Mouse (Mus musculus) lung, embryonic 16.5 days (tissue): ENCODE data around the gene Macrod2. TPM values are rescaled to one million over a fixed set of nuclear protein-coding genes. Genes with fewer than 3 reads are reported as not detected.

Experiments
- ATAC-seq: fragments of 200-750 bp; cut with Nextera tagmentation; 2 replicates; pipeline ENCODE4 v1.8.0; 2017; ENCODE audit warnings: low read depth, mild to moderate bottlenecking, moderate library complexity
- H3K27ac ChIP-seq: fragments of 300-500 bp; sonication (generic); 2 replicates; pipeline ENCODE4 v1.5.1; 2014; ENCODE audit warnings: mild to moderate bottlenecking, control low read depth, low read length
- H3K27me3 ChIP-seq: fragments of 300-500 bp; sonication (generic); 2 replicates; pipeline ENCODE4 v1.6.1; 2014; ENCODE audit warnings: low read depth, low read length, mixed read lengths; ENCODE audit not compliant: control insufficient read depth, insufficient read depth
- H3K36me3 ChIP-seq: fragments of 300-500 bp; sonication (generic); 2 replicates; pipeline ENCODE4 v1.6.1; 2014; ENCODE audit warnings: low read length; ENCODE audit not compliant: control insufficient read depth, insufficient read depth
- H3K4me1 ChIP-seq: fragments of 300-500 bp; sonication (generic); replicated peaks from 2 replicates; pipeline ENCODE4 v1.6.1; 2014; ENCODE audit warnings: low read length, mixed read lengths; ENCODE audit not compliant: control insufficient read depth, insufficient read depth
- H3K4me2 ChIP-seq: fragments of 300-500 bp; sonication (generic); 2 replicates; pipeline ENCODE4 v1.6.1; 2014; ENCODE audit warnings: low read depth, low read length, control low read depth
- H3K4me3 ChIP-seq: fragments of 300-500 bp; sonication (generic); 2 replicates; pipeline ENCODE4 v1.5.1; 2014; ENCODE audit warnings: mild to moderate bottlenecking, low read length, control low read depth
- H3K9ac ChIP-seq: fragments of 300-500 bp; sonication (generic); 2 replicates; pipeline ENCODE4 v1.6.1; 2014; ENCODE audit warnings: low read length, control low read depth
- H3K9me3 ChIP-seq: fragments of 300-500 bp; sonication (generic); 2 replicates; pipeline ENCODE4 v1.6.1; 2016; ENCODE audit warnings: low read length; ENCODE audit not compliant: control insufficient read depth
- WGBS: fragments of 180-500 bp; shearing (Covaris S2); extraction: QIAGEN DNeasy Blood & Tissue Kit; methylation state at CpG from one replicate; pipeline ENCODE4 v1.1.7; 2014; 5-methylcytosine and 5-hydroxymethylcytosine counted together
- polyA plus RNA-seq: library from polyadenylated mRNA; unstranded; fragments of >200 nt; fragmentation: Nextera tagmentation; extraction: Ambion mirVana; gene quantifications from 2 replicates; pipeline ENCODE4 v1.2.1, GENCODE M21; 2015

Macrod2 gene
- polyA plus RNA-seq, 1 experiment from 2014 or later: 32.1 TPM

DNA sequence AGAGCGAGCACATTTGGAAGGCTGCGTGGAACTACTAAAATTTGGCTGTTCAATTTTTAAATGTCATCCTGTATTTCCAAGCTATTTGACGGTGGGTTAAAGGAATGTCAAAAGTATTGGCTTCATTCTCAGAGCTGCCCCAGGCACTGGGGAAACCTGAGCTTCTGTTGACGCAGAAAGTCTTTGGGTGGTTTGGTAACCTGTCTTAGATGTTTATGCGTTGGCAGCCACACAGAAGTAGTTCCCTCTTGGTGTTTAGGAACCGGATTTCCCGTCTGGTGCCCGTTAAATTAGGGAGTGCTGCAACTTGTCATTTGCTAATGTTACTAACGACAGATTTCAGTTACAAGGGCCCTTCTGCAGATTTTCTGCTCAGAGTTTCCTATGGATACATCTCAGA, 1837.7 kb downstream of the Macrod2 start:
- Histone ChIP-seq H3K27me3 (no peaks in the 10 kb centered on the region), H3K9ac (no peak overlapping the region), H3K4me3 (no peak overlapping the region), H3K4me2 (no peak overlapping the region), H3K27ac (no peak overlapping the region), H3K9me3 (no peaks in the 10 kb centered on the region), H3K4me1 (no peaks in the 10 kb centered on the region), H3K36me3 (no peaks in the 10 kb centered on the region)
- no peak for ATAC-seq
- 57% methylated on average over 9 of the region's 9 CpGs for WGBS

DNA sequence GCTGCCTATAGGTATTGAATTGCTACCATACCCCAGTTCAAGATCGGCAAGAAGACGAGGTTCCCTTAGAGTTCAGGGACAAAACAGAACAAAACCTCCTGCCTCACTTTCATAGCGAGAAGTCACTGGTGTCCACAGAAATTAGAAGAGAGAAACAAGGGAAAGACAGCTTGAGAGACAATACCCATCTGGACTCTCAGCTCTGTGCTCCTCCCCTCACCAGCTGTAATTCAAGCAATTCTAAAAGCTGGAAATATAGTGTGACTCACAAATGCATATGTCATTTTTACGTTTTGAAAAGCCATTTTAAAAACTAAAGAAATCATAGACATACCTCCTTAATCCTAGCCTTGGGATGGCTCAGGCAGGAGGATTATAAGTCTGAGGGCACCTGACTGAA, 1848.4 kb downstream of the Macrod2 start:
- Histone ChIP-seq H3K4me3 (no peak overlapping the region), H3K9me3 (no peaks in the 10 kb centered on the region), H3K4me1 (no peaks in the 10 kb centered on the region), H3K27ac (no peak overlapping the region), H3K4me2 (no peak overlapping the region), H3K27me3 (no peaks in the 10 kb centered on the region), H3K9ac (no peak overlapping the region), H3K36me3 (no peaks in the 10 kb centered on the region)
- WGBS: 79% methylated on average over 4 of the region's 4 CpGs
- no peak for ATAC-seq

DNA sequence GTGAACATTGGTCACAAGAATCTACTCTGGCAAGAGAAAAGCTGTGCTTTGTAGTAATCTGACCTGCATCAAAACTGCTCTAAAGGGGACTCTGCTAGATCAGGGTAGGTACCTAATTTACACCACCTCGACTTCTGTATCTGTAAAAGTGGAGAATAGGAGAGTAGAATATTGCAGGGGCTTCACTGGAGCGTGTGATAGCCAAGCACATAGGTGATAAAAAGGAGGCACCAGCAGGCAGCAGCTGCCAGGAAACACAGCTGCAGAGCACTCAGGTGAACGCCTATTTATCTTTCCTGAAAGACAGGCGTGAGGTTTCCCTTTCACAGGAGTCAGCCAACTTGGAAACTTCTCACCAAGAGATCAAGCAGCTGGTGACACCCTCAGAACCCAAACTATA, 1855.3 kb downstream of the Macrod2 start:
- no peaks in the 10 kb centered on the region for H3K36me3 ChIP-seq
- H3K4me1 ChIP-seq: no peaks in the 10 kb centered on the region
- no peaks in the 10 kb centered on the region for H3K27me3 ChIP-seq
- H3K4me2 ChIP-seq: no peak overlapping the region
- H3K4me3 ChIP-seq: no peak overlapping the region
- no peaks in the 10 kb centered on the region for H3K9me3 ChIP-seq
- ATAC-seq: no peak
- no peak overlapping the region for H3K9ac ChIP-seq
- 31% methylated on average over 4 of the region's 4 CpGs for WGBS
- H3K27ac ChIP-seq: no peak overlapping the region

DNA sequence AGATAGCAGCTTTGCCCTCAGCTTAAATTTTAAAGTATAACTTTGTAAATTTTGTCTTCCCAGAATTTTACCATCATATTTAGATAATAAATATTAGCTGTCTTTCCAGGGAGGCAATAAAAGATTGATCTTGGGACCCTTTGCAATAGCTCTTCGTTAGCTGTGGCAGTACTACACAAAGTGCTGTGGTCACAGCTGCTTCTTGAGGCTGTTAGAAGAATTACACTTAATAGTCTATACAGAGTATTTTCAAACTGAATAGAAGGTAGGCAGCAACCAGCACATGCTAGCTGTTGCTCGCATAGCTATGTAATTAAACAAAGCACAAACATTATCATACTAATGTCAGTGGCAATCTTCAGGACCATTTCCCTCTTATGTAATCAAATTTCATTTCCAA, 1856.4 kb downstream of the Macrod2 start:
- Histone ChIP-seq H3K9me3 (no peaks in the 10 kb centered on the region), H3K4me2 (no peak overlapping the region), H3K9ac (no peak overlapping the region), H3K4me3 (no peak overlapping the region), H3K4me1 (no peaks in the 10 kb centered on the region), H3K27ac (no peak overlapping the region), H3K27me3 (no peaks in the 10 kb centered on the region), H3K36me3 (no peaks in the 10 kb centered on the region)
- no peak for ATAC-seq
- 71% methylated on average over 2 of the region's 2 CpGs for WGBS

DNA sequence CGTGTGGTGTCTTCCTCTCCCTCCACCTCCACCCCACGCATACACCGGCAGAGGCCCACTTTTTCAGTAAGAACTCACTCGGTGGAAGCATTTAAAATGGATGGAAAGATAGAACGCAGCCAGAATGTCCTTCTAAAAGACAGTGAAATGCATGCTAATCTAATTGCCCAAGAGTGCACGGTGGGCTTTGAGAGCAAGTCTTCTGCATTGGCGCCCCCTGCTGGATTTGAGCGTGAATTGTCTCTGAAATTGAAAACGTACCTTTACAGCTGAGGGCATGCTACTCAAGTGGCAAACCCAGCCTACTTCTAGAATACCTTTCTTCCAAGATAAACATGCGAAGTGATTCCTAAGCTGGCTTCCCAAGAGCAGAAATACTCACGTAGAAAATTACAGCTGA, 1858.8 kb downstream of the Macrod2 start:
- Histone ChIP-seq H3K4me3 (no peak overlapping the region), H3K4me2 (no peak overlapping the region; the same call in 1 of the 2 replicates), H3K27ac (peak overlapping the region; percentile 20; the same call in 1 of the 2 replicates), H3K36me3 (no peaks in the 10 kb centered on the region), H3K4me1 (no peaks in the 10 kb centered on the region), H3K27me3 (no peaks in the 10 kb centered on the region), H3K9me3 (no peaks in the 10 kb centered on the region), H3K9ac (no peak overlapping the region)
- WGBS: 17% methylated on average over 11 of the region's 11 CpGs
- ATAC-seq: peak; percentile 89

DNA sequence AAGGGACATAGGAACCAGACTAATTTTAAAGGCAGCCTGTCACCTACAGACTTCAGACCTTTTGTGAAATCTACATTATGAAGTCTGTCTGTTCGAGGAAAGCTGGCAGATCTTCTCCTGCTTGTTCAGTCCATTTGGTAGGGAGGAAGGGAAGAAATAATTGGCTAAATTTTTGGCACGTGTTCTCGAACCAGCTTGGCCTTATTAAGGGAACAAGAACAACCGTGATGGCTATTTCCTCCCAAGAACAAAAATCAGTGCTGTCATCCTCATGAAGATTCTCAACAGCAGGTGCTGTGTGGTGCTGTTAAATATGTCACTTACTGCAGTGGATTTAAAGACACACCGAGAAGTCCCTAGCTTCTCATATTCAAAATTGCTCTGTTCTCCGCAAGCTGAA, 1859.5 kb downstream of the Macrod2 start:
- no peaks in the 10 kb centered on the region for H3K9me3 ChIP-seq
- no peak overlapping the region for H3K9ac ChIP-seq
- H3K4me3 ChIP-seq: no peak overlapping the region
- H3K27me3 ChIP-seq: no peaks in the 10 kb centered on the region
- no peak overlapping the region for H3K4me2 ChIP-seq
- no peaks in the 10 kb centered on the region for H3K36me3 ChIP-seq
- H3K4me1 ChIP-seq: no peaks in the 10 kb centered on the region
- peak overlapping the region; percentile 20; the same call in 1 of the 2 replicates for H3K27ac ChIP-seq
- no peak for ATAC-seq
- WGBS: 72% methylated on average over 6 of the region's 6 CpGs

DNA sequence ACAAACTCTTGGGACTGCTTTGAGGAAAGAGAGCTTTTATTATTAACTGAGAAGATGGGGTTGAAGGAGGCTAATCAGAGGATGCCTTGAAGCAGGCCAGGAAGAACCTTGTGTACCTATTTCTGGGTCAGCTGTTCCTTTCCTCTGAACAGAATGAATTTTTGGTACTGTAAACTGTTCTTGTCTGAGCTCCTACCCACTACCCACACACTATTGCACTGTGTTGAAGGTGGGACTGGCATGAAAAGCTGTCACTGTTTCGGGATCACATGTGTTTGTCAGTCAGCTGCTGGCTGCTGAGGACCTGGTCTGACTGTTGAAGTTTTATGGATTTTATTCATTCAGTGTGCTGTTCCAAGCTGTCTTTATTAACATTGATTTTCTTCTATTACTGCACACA, 1862.4 kb downstream of the Macrod2 start:
- Histone ChIP-seq H3K27me3 (no peaks in the 10 kb centered on the region), H3K4me2 (no peak overlapping the region), H3K27ac (no peak overlapping the region), H3K9ac (no peak overlapping the region), H3K9me3 (no peaks in the 10 kb centered on the region), H3K4me1 (no peaks in the 10 kb centered on the region), H3K36me3 (no peaks in the 10 kb centered on the region), H3K4me3 (no peak overlapping the region)
- no peak for ATAC-seq
- 96% methylated on average over 1 of the region's 1 CpGs for WGBS

DNA sequence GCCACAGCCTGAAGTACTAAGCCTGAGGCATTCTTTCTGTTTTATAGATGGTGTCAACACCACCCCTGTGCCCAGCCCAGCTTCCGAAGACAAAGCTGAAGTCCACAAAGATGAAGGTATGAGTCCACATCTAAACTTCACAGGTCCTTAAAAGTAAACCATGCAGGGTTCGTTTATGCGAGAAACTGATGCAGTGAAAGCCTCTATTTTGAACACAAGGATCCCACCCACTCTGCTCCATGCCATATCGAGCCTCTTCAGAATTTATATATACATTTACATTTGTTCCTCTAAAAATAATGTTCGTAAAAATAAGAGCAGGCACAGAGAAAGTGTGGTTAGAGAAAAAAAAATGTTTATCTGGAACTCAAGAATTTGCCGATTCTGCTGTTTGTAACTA, 1865.9 kb downstream of the Macrod2 start:
- no peak overlapping the region for H3K4me2 ChIP-seq
- no peaks in the 10 kb centered on the region for H3K9me3 ChIP-seq
- no peak overlapping the region for H3K27ac ChIP-seq
- no peaks in the 10 kb centered on the region for H3K27me3 ChIP-seq
- ATAC-seq: no peak
- no peaks in the 10 kb centered on the region for H3K4me1 ChIP-seq
- WGBS: 72% methylated on average over 6 of the region's 6 CpGs
- no peak overlapping the region for H3K4me3 ChIP-seq
- H3K9ac ChIP-seq: no peak overlapping the region
- H3K36me3 ChIP-seq: no peaks in the 10 kb centered on the region

DNA sequence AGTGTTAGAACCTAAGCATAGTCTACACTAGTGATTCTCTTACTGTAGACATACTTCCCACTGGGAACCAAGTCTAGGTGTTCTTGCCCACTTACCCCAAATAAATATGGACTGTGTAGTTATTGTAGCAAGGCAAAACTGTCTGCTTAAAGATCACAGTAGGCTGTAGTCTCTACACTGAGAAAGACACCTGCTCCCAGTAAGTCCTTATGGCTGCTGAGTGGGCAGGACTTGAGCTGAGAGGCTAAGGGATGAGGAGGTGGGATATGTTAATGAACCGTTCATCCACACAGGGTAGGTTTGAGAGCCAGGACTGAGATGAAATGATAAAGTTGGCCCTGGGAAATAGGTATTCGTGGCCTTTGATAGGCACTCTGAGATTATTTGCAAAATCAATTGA, 1869.6 kb downstream of the Macrod2 start:
- H3K9me3 ChIP-seq: no peaks in the 10 kb centered on the region
- no peak overlapping the region for H3K27ac ChIP-seq
- 74% methylated on average over 2 of the region's 2 CpGs for whole genome bisulfite sequencing
- H3K4me1 ChIP-seq: no peaks in the 10 kb centered on the region
- no peaks in the 10 kb centered on the region for H3K36me3 ChIP-seq
- H3K9ac ChIP-seq: no peak overlapping the region
- H3K4me2 ChIP-seq: no peak overlapping the region
- no peak overlapping the region for H3K4me3 ChIP-seq
- no peaks in the 10 kb centered on the region for H3K27me3 ChIP-seq
- ATAC-seq: no peak

DNA sequence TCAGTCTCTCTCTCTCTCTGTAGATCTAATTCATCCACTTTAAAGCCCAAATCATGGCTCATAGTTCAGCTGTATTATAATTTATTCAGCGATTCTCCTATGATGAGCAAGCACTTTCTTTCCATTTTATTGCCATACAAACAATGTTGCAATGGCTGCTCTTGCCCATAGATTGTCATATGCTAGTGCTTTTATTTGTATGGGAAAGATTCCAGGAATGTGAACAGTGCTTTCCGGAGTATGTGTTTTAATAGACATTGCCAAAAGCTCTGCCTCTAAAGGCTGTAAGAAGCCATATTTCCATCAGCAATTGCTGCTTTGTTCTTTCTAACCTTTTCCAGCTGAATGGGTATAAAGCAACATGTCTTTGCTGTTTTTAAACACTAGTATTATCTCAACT, 1872.7 kb downstream of the Macrod2 start:
- Histone ChIP-seq H3K9me3 (no peaks in the 10 kb centered on the region), H3K36me3 (no peaks in the 10 kb centered on the region), H3K27ac (no peak overlapping the region), H3K4me3 (no peak overlapping the region), H3K4me1 (no peaks in the 10 kb centered on the region), H3K27me3 (no peaks in the 10 kb centered on the region), H3K4me2 (no peak overlapping the region), H3K9ac (no peak overlapping the region)
- 43% methylated on average over 2 of the region's 2 CpGs for WGBS
- peak; percentile 38; the same call in 1 of the 2 replicates for ATAC-seq
